Mouse (Mus musculus) liver, embryonic 14.5 days (tissue): ENCODE data around the gene Slc36a2. TPM values are rescaled to one million over a fixed set of nuclear protein-coding genes. Genes with fewer than 3 reads are reported as not detected.

ENCODE experiments used
- ATAC-seq: fragments of 200-750 bp; cut with Nextera tagmentation; 2 replicates; pipeline ENCODE4 v1.8.0; 2017; ENCODE audit warnings: moderate number of reproducible peaks, mild to moderate bottlenecking, moderate library complexity; ENCODE audit not compliant: insufficient read depth
- DNase-seq, 3 experiments: peaks; one replicate each; pipeline ENCODE4 v3.0.0-alpha.2; 2012 to 2013; ENCODE audit warnings: low read depth in 3 of 3, low spot score in 3 of 3
- H3K27ac ChIP-seq: fragments of 300-500 bp; sonication (generic); 2 replicates; pipeline ENCODE4 v1.5.1; 2014; ENCODE audit warnings: moderate library complexity, mild to moderate bottlenecking, control low read depth, inconsistent platforms
- H3K27me3 ChIP-seq: fragments of 300-500 bp; sonication (generic); 2 replicates; pipeline ENCODE4 v1.6.1; 2014; ENCODE audit warnings: mild to moderate bottlenecking, low read length, moderate library complexity; ENCODE audit not compliant: control insufficient read depth, insufficient read depth
- H3K36me3 ChIP-seq: fragments of 300-500 bp; sonication (generic); replicated peaks from 2 replicates; pipeline ENCODE4 v1.6.1; 2014; ENCODE audit warnings: low read depth; ENCODE audit not compliant: control insufficient read depth, insufficient read depth
- H3K4me1 ChIP-seq, 2 experiments: fragments of 200-500 bp in 1 of 2; fragments of 300-500 bp in 1 of 2; sonication (generic) in 1 of 2; replicated peaks; 2 replicates each; pipeline ENCODE4 v1.6.1; 2012 to 2014; ENCODE audit warnings: antibody characterized with exemption in 1 of 2, inconsistent platforms in 1 of 2, low read length in 1 of 2; ENCODE audit not compliant: control insufficient read depth in 2 of 2, insufficient read depth in 2 of 2
- H3K4me2 ChIP-seq: fragments of 300-500 bp; sonication (generic); 2 replicates; pipeline ENCODE4 v1.6.1; 2014; ENCODE audit warnings: low read depth, mild to moderate bottlenecking, control low read depth, moderate library complexity
- H3K4me3 ChIP-seq, 2 experiments: fragments of 200-500 bp in 1 of 2; fragments of 300-500 bp in 1 of 2; sonication (generic) in 1 of 2; 2 replicates each; pipeline ENCODE4 v1.5.1; 2012 to 2014; ENCODE audit warnings: low read depth in 2 of 2, low read length in 2 of 2, mild to moderate bottlenecking in 2 of 2, control low read depth in 1 of 2, inconsistent platforms in 1 of 2, moderate library complexity in 1 of 2; ENCODE audit not compliant: insufficient read depth in 1 of 2
- H3K9ac ChIP-seq: fragments of 300-500 bp; sonication (generic); replicated peaks from 2 replicates; pipeline ENCODE4 v1.6.1; 2014; ENCODE audit warnings: mild to moderate bottlenecking, control low read depth, moderate library complexity
- H3K9me3 ChIP-seq: fragments of 300-500 bp; sonication (generic); 2 replicates; pipeline ENCODE4 v1.6.1; 2016; ENCODE audit warnings: low read length, mixed read lengths; ENCODE audit not compliant: control insufficient read depth
- CTCF ChIP-seq: IDR thresholded peaks from 2 replicates; pipeline ENCODE4 v1.5.1; 2016; ENCODE audit warnings: antibody characterized with exemption, low read depth, control low read depth
- EP300 ChIP-seq: IDR thresholded peaks from 2 replicates; pipeline ENCODE4 v1.6.1; 2016; ENCODE audit warnings: antibody characterized with exemption, low read depth
- WGBS: fragments of 180-500 bp; shearing (Covaris S2); extraction: QIAGEN DNeasy Blood & Tissue Kit; methylation state at CpG from one replicate; pipeline ENCODE4 v1.1.7; 2014; ENCODE audit not compliant: insufficient replicate concordance; 5-methylcytosine and 5-hydroxymethylcytosine counted together
- polyA plus RNA-seq, 2 experiments: library from polyadenylated mRNA; depleted of rRNA in 1 of 2; stranded (reverse) in 1 of 2; unstranded in 1 of 2; fragments of >200 nt; fragmentation: Nextera tagmentation in 1 of 2; extraction: Ambion mirVana in 1 of 2; gene quantifications; 2 replicates each; pipeline versions ENCODE4 v1.2.1 to v1.2.3; 2012 to 2014

Slc36a2 gene
- polyA plus RNA-seq, 2 experiments, result 13.8 to 14.1 TPM

- Histone ChIP-seq H3K27me3 (no peaks in the 10 kb centered on the region), H3K27ac (no peak overlapping the region), H3K9ac (no peak overlapping the region), H3K36me3 (no peaks in the 10 kb centered on the region), H3K9me3 (no peaks in the 10 kb centered on the region), H3K4me1 (no peaks in the 10 kb centered on the region), H3K4me3 (no peak overlapping the region), H3K4me2 (no peak overlapping the region)
- 64% methylated on average over 4 of the region's 4 CpGs for WGBS
- no peak for ATAC-seq
- no peak for DNase-seq
- TF ChIP-seq EP300 (no peak), CTCF (no peak)
These were observed 43.4 kb downstream of the Slc36a2 start for GRCm38 (mm10) chr11:55141502-55141901.

GRCm38 (mm10) chr11:55137646-55138045, 47.2 kb downstream of the Slc36a2 start:
- DNase-seq, result no peak
- H3K9ac ChIP-seq, result no peak overlapping the region
- no peak overlapping the region for H3K27ac ChIP-seq
- H3K4me3 ChIP-seq, result no peak overlapping the region
- TF ChIP-seq EP300, result no peak
- no peak for TF ChIP-seq CTCF
- H3K27me3 ChIP-seq, result no peaks in the 10 kb centered on the region
- H3K4me2 ChIP-seq, result no peak overlapping the region
- no peaks in the 10 kb centered on the region for H3K36me3 ChIP-seq
- H3K4me1 ChIP-seq, result no peaks in the 10 kb centered on the region
- ATAC-seq, result no peak
- H3K9me3 ChIP-seq, result no peaks in the 10 kb centered on the region

DNA sequence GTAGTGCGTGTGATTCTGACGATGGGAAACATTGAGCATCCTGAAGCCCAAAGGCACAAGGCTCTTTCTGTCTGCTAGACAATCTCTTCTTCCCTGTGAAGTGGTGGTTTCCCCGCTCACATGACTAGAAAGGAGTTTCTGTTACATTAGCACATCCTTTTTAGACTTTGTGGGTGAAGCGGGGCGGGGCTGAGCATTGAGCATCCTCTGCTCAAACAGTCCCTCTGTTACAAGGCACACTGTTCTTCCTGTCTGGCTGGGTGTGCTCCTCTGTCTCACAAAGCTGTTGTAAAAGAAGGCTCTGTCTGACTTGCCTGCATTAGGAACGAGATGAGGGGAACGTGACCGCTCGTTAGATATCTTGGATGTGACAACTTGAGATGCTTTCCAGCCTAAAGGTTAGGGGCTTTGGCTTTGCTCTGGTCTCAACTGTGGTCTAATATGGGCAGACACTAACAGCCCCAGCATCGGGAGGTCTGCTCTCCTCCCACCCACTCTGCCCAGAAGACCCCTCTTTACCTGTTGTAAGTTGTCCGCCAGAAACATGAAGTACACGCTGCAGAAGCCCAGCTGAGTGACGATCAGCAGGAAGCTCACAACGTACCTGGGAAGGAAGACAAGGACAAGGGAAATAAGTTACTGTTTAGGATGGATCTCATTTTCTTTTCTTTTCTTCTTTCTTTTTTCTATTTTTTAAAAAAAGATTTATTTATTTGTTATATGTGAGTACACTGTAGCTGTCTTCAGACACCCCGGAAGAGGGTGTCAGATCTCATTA, 47.9 kb downstream of the Slc36a2 start:
- H3K27me3 ChIP-seq, result no peaks in the 10 kb centered on the region
- H3K4me2 ChIP-seq, result no peak overlapping the region
- H3K4me3 ChIP-seq, result no peak overlapping the region
- no peak overlapping the region for H3K9ac ChIP-seq
- H3K27ac ChIP-seq, result no peak overlapping the region
- TF ChIP-seq CTCF (no peak), EP300 (no peak)
- 63% methylated on average over 15 of the region's 15 CpGs for WGBS
- H3K4me1 ChIP-seq, result no peaks in the 10 kb centered on the region
- H3K9me3 ChIP-seq, result no peaks in the 10 kb centered on the region
- no peak for DNase-seq
- ATAC-seq, result no peak
- H3K36me3 ChIP-seq, result no peaks in the 10 kb centered on the region

DNA sequence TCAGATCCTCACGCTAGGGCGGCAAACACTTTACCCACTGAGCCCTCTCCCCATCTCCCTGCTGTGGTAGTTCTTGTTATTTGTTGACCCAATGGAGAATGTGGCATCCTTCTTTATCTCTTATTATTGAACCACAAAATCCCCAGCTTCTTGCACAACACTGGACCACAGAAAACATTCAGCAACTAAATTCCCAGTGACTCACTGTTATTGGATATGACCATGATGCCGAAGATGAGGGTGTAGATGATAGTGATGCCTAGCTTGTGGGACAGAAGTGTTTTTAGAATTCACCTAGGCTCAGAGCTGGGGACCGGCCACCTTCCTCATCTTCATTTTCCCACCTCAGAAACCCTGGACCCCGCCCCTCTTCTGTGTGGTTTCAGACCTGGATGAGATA, 50.0 kb downstream of the Slc36a2 start:
- Histone ChIP-seq H3K4me2 (no peak overlapping the region), H3K27ac (no peak overlapping the region), H3K9ac (no peak overlapping the region), H3K4me3 (no peak overlapping the region), H3K4me1 (peaks cover 0 to 8% of the 10 kb centered on the region in 2 experiments; a peak in 2 of 4 replicates), H3K36me3 (no peaks in the 10 kb centered on the region), H3K27me3 (no peaks in the 10 kb centered on the region), H3K9me3 (no peaks in the 10 kb centered on the region)
- ATAC-seq, result no peak
- DNase-seq, result no peak
- TF ChIP-seq EP300 (no peak), CTCF (no peak)
- 71% methylated on average over 5 of the region's 5 CpGs for WGBS

DNA sequence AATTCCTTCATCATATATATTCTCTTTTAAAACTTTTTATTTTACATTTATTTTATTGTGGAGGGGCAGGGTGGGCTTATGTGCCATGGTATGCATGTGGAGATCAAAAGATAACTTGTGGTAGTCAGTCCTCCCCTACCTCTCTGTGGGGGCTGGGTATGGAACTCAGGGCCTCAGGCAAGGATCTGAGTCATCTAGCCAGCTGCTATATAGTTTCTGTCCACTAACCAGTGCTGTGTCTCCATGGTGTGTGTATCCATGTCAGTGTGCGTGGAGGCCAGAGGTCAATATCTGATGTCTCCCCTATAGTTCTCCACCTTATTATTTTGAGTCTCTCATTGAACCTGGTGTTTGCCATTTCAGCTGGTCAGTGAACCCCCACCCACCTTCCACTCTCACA, 50.5 kb downstream of the Slc36a2 start:
- Histone ChIP-seq H3K36me3 (no peaks in the 10 kb centered on the region), H3K4me2 (no peak overlapping the region), H3K9ac (no peak overlapping the region), H3K9me3 (no peaks in the 10 kb centered on the region), H3K27ac (no peak overlapping the region), H3K27me3 (no peaks in the 10 kb centered on the region), H3K4me3 (no peak overlapping the region), H3K4me1 (peaks cover 0 to 8% of the 10 kb centered on the region in 2 experiments; a peak in 2 of 4 replicates)
- WGBS, result 65% methylated on average over 1 of the region's 1 CpGs
- DNase-seq (no peak), ATAC-seq (no peak)
- TF ChIP-seq EP300 (no peak), CTCF (no peak)
